Mouse (Mus musculus) layer of hippocampus, adult 8-10 months (tissue): ENCODE results near the gene Epha5. TPM values are rescaled to one million over a fixed set of nuclear protein-coding genes. Genes with fewer than 3 reads are reported as not detected.

Experiments used
- DNase-seq, 2 experiments: peaks; one replicate each; pipeline ENCODE4 v3.0.0; 2022; ENCODE audit warnings: low spot score in 2 of 2
- total RNA-seq, 4 experiments: library from RNA; stranded (reverse); gene quantifications; 2 replicates each; pipeline ENCODE4 v1.2.4; 2022

Gene Epha5
- total RNA-seq, 4 experiments from 2014 or later, result 112 to 132 (median 121) TPM

DNA sequence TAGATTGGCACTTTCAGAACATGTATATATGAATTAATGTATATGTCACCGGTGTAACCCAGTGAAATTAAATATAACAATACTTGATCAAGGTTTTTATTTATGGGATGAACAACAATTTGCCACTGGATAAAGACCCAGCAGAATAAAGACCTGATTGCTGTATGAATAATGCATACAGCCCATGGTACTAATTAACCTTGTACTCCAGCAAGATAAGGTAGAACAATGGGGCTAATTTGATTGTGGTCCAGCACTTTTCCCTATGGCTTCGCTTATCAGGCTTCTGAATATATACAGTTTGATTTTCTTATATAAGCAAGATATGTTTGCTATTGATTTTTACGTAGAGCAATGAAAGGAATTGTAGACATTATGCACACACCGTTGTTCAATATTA is 103.6 kb downstream of the Epha5 start:
- no peak for DNase-seq

DNA sequence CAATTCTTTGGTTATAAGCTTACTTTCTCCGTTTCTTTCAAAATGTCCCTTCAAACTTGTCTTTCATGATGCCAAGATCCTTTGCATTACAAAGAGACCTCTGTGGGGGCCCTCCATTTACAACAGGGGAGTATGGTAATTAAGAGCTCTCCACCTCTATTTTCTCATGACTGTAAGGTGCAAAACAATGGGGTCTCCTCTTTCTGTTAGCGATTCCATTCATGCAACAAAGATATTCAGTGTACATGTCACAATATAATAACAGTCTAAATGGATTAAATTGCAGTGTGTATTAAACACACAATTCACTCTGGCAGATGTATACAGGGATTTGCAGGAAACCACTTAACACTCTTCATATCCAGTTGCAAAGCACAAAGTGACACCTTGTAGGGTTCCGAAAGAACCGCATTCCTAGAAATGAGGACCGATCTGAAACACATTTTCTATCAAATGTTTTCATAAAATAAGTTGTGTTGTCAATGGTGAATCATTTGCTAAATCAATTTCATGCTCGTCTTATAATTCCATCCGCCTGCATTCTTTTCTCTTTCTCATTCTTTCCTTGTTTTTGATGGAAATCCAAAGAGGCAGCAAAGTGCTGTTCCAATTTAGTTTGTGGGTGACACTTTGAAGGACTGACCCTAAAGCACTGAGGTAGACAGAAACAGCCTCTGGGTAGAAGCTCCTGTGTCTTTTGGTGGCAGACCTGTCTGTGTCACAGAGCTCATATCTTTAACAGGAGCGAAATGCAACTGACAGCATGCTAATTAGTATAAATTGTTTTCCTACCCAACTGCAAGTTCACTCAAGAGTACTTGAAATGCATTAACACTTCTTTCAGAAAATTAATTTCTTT is 118.1 kb downstream of the Epha5 start:
- DNase-seq, result no peak

DNA sequence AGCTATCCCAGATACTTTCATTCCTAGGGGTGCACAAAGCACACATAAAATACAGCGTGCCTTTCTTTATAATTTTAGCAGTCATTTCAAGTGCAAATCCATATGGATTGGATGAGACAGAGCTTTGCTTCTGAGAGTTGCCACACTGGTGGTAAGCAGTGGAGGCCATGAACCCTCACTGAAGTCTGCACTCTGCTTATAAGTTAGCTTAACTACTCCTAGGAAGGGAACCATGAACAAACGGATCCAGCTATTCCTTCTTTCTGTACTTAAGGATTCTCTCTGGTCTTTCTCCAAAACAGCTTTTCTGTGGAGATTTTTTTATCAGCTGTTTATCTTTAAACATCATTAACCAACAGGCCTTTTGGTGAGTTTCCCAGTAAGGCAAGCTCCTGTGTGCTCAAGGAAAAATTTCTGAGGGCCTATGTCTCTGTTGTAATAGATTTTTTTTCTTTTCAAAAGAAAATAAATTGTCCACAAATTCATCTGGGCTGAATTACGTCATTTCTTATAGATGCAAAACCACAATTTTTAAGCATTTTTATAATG is 127.7 kb downstream of the Epha5 start:
- DNase-seq, result no peak

DNA sequence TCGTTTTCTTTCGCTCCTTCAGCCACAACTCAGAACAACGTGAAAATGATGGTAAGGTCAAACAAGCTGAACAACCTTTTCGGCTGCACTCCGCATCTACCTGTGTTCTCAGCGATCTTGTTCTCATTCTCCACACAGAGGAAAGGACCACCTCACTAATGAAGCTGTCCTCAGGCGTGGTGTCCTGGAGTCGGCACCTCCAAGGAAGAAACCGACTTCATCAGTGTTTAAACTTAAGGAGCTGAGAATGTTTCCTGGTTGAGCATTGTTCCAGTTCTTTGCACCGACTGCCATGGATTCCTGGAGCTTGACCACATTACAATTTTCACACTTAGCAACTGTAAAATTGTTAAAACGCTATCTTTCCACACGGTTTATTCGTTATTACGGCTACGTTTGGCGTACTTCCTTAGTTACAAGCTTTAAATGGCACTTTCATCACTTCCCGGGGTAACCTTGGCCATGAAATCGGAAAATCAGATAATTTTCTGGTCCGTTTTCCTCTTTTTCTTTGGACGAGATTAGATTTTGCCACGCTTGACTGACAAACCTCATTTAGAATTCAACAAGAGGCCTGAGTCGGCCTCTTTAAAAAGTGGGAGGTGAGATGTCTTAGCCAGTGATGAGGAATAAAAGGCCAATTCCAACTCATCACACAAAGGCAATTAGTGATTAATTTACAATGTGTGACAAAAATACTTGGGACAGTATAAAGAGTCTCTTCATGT is 135.7 kb downstream of the Epha5 start:
- DNase-seq, result no peak

- DNase-seq, result no peak
Observed at GRCm38 (mm10) chr5:84276996-84277395, 140.2 kb downstream of the Epha5 start.

DNA sequence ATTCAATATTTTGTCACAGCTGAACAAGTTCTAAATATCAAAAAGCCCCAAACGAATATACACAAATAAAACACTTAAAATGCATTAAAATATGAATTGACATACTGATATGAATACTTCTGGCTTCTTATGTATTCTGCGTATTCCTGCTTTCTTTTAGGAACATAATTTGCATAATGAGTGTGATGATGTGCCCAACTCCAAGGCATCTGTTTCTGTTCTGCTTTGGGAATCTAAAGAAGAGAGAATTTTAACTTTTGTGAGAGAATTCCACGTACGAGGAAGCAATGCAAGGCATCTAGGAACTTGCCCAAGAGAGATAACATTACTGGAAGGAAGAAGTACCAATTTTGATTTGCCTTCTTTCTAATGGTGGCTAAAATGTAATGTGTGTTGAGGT is 151.8 kb downstream of the Epha5 start:
- no peak for DNase-seq

GRCm38 (mm10) chr5:84263999-84264398 is 153.2 kb downstream of the Epha5 start:
- no peak for DNase-seq

- DNase-seq, result no peak
Observed at GRCm38 (mm10) chr5:84229971-84230370, 187.2 kb downstream of the Epha5 start.

GRCm38 (mm10) chr5:84208609-84209008 is 208.6 kb downstream of the Epha5 start:
- no peak for DNase-seq

DNA sequence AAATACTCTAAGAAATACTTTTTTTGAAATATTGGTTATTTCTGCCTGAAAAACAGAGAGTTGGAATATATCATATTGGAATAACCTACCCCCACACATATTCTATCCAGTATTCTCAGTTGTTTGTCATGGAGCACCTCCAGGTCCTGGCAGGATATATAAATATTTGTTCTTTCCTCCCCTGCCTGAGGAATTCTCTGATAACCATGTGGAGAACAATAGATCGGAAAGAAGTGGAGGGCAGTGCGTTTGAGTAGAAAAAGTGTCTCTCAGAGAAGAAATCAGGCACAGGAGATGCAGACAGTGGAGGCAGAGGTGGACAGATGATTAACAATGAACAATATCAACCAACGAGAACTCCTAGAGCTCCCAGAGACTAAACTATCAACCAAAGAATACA is 223.8 kb downstream of the Epha5 start:
- no peak for DNase-seq

GRCm38 (mm10) chr5:84184189-84184588 is 233.0 kb downstream of the Epha5 start:
- DNase-seq, result no peak

DNA sequence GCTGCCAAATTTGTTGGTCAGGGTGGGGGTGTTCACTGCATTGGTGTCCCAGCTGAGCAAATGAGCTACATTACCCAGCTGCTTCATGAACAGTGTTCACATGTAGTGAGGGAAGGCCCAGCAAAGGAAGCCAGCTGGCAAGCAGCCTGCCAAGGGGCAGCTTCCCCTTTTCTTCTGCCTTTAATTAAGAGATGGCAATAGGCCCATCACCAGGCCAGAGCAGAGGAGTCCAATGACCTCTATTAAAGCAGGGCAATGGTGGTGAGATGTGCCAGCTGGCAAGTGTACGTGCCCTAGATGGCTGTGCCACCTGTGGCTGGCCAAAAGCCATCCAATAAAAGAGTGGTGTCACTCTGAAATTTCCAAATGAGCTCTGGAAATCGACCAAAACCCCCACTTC is 264.1 kb downstream of the Epha5 start:
- DNase-seq, result peak; percentile 61 to 67

DNA sequence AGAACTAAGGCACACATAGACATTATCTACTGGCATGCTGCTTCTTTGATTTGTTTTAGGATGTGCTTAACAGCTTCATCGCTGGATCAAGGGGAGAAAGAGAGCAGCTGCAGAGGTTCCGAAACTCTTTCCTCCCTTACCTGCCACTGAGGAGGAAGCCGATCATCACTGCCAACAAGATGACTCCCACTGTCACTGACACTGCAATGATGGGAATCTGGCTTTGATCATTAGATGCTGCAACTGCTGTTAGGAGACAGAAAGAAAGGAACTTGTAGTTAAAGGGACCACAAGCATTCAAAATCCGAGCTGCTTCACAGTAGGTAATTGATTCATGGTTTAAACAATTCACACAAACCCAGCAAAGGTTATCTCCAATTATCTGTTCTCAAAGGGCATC is 275.0 kb downstream of the Epha5 start:
- DNase-seq, result no peak

GRCm38 (mm10) chr5:84095947-84096346 is 321.2 kb downstream of the Epha5 start:
- no peak for DNase-seq

GRCm38 (mm10) chr5:84081321-84081720 is 335.9 kb downstream of the Epha5 start:
- DNase-seq, result no peak

- no peak for DNase-seq
Observed at GRCm38 (mm10) chr5:84070976-84071375, 346.2 kb downstream of the Epha5 start.

DNA sequence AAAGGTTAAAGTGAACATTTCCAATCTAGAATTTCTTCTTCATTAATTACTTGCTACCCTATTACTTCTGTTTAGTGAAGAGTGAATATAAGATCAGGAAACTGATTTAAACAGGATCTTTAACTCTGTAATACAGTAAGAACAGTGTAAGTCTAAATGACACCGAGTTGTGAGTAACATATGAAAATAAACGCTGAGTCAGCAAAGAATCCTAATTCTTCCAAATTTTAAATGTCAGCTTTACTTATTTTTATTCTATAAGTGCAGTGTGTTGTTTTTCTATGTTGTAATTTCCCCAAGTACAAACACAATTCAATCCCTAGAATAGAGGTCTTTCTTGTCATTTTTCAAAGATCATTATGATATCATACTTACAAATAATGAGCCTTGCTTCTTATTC is 363.3 kb downstream of the Epha5 start:
- no peak for DNase-seq

GRCm38 (mm10) chr5:84037250-84037963 is 379.8 kb downstream of the Epha5 start:
- no peak for DNase-seq
